Comparison of ENCODE assay signal across 8 mouse cellular contexts in genomic region chr6:140570152-140570551, GRCm38 (mm10). TPM values are rescaled to one million over a fixed set of nuclear protein-coding genes. Genes with fewer than 3 reads are reported as not detected.
DNase-seq lines count a peak whose midpoint lies in the region; ATAC-seq and TF ChIP-seq lines count a peak whose summit lies in the region.

No protein-coding gene starts in this region.

- H3K9me3 ChIP-seq in stomach, postnatal 0 days (ENCODE audit: control insufficient read depth, low read length) = no peaks in the 10 kb centered on the region

- DNase-seq in adrenal gland, adult (ENCODE audit: inconsistent age in 2 of 2, low spot score in 1 of 2) = peak; percentile 78 to 79
- DNase-seq in adrenal gland, postnatal 4 days (ENCODE audit: low spot score in 2 of 2) = no peak
- peak; percentile 69 to 80 for DNase-seq in urinary bladder, adult 18-20 months (ENCODE audit: low spot score in 2 of 2)
- no peak for DNase-seq in urinary bladder, postnatal 10 days (ENCODE audit: low spot score)
- DNase-seq in kidney, postnatal 36 days = peak; percentile 72 to 78
- DNase-seq in stomach, postnatal 0 days (ENCODE audit: low spot score) = no peak
- no peak for DNase-seq in left cerebral cortex, adult 2 months (ENCODE audit: extremely low spot score in 1 of 2, low spot score in 2 of 2)
- no peak for DNase-seq in Muller cell, postnatal 12 days (ENCODE audit: inconsistent ontology term)

- intact Hi-C loops in left cerebral cortex, adult 2 months (cut with DNase I) = no loop called here

- no peak for TF ChIP-seq CTCF in stomach, postnatal 0 days (IDR thresholded peaks at IDR 0.05; ENCODE audit: low read depth)
- TF ChIP-seq CTCF in left cerebral cortex, adult 2 months (IDR thresholded peaks at IDR 0.05) = no peak

- no peak overlapping the region for H3K9ac ChIP-seq in stomach, postnatal 0 days (ENCODE audit: low read length)

- 0 out of 2 replicates have a peak overlapping the region, but pooled peaks have one; percentile 18 for H3K27ac ChIP-seq in stomach, postnatal 0 days (replicated peaks)
- no peak overlapping the region for H3K27ac ChIP-seq in left cerebral cortex, adult 2 months

- ATAC-seq in stomach, postnatal 0 days (ENCODE audit: low FRiP score, low TSS enrichment) = peak; percentile 51

- 65% methylated on average over 11 of the region's 11 CpGs for WGBS in stomach, postnatal 0 days

- no peak overlapping the region for H3K4me2 ChIP-seq in stomach, postnatal 0 days (replicated peaks; ENCODE audit: low read depth)

- peaks cover 9% of the 10 kb centered on the region for H3K36me3 ChIP-seq in stomach, postnatal 0 days (ENCODE audit: control insufficient read depth, insufficient read depth, low read length)

- TF ChIP-seq EP300 in stomach, postnatal 0 days (optimal IDR thresholded peaks at IDR 0.05) = no peak

- H3K27me3 ChIP-seq in stomach, postnatal 0 days (ENCODE audit: control insufficient read depth, insufficient read depth, low read length) = no peaks in the 10 kb centered on the region

- no peaks in the 10 kb centered on the region for H3K4me1 ChIP-seq in stomach, postnatal 0 days (replicated peaks; ENCODE audit: control insufficient read depth, insufficient read depth)

- H3K4me3 ChIP-seq in stomach, postnatal 0 days (ENCODE audit: low read depth, low read length) = no peak overlapping the region
- no peak overlapping the region for H3K4me3 ChIP-seq in left cerebral cortex, adult 2 months

RNA-seq across cellular contexts. Expression of gene Aebp2, which starts 52.3 kb away (rescaled TPM):
- total RNA-seq in adrenal gland, postnatal 4 days (2021) = 10 to 100 TPM; 63.1 TPM
- polyA plus RNA-seq in stomach, postnatal 0 days (2015; fragmentation: Nextera tagmentation; extraction: Ambion mirVana) = 7.3 and 8.0 TPM in 2 replicates
- total RNA-seq in left cerebral cortex, adult 2 months (2021) = 10 to 100 TPM; 67.1 to 67.2 TPM

Comparison
In these comparisons a context has a peak if more than half of its experiments do, and no peak if none do; other contexts are left out.
1. DNase-seq: peak in adrenal gland, adult (2 of 2), urinary bladder, adult 18-20 months (2 of 2) and kidney, postnatal 36 days (2 of 2); none in adrenal gland, postnatal 4 days (0 of 2), urinary bladder, postnatal 10 days (single experiment), stomach, postnatal 0 days (single experiment), left cerebral cortex, adult 2 months (0 of 2) and Muller cell, postnatal 12 days (single experiment).